Mouse (Mus musculus) R1 (cell line): ENCODE measurements at regions not wholly inside any gene's neighbourhood (a gene's known extent, or its start where the extent isn't known, plus 50 kb on each side); places are given as distances from the start of the nearest gene placed in this dataset.
"Not testable (repeated sequence)": the region's sequence is repeated elsewhere in the genome, so short reads cannot be mapped to it uniquely, and the experiment has no call there.

Experiments
- DNase-seq: peaks from one replicate; pipeline ENCODE4 v3.0.0-alpha.2; 2018; ENCODE audit warnings: low read depth, low spot score

DNA sequence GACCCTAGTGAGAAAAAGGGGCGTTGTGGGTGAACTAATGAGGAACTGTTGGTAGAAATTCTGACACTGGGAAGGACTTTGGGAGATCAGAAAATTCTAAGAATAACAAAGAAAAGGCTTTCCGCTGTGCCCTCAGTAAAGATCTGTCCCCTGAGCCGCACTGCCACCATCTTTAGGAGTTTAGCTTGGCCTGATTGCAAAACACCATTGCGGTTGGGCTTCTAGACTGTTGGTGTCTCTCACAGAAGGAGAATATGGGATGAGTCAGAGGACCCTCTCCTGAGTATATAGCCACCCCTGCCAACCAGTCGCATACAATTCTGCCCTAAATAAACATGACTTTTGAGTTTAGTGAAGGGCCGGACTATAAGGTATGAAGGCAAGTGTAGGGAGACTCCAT lies 147.5 kb upstream of the Nrip1 start:
- no peak for DNase-seq

DNA sequence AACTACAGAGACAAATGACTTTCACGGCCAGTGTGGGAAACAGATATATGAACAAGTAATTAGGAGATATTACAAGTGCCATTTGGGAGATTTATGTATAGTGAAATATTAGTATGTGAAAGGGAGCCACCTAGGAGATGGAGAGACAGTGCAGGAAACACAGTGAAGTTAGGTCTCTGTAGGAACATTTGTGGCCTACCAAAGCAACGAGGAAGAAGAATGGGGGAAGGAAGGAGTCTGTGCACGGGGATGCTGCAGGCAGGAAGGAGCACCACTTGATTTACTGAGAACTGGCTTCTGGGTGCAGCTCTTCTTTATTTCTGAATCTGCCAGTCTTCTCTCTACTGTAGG lies 147.0 kb upstream of the Nrip1 start:
- DNase-seq, result no peak

GRCm38 (mm10) chr16:76519911-76520642 lies 146.4 kb upstream of the Nrip1 start:
- DNase-seq, result no peak

GRCm38 (mm10) chr16:76510861-76511260 lies 137.2 kb upstream of the Nrip1 start:
- DNase-seq, result no peak

DNA sequence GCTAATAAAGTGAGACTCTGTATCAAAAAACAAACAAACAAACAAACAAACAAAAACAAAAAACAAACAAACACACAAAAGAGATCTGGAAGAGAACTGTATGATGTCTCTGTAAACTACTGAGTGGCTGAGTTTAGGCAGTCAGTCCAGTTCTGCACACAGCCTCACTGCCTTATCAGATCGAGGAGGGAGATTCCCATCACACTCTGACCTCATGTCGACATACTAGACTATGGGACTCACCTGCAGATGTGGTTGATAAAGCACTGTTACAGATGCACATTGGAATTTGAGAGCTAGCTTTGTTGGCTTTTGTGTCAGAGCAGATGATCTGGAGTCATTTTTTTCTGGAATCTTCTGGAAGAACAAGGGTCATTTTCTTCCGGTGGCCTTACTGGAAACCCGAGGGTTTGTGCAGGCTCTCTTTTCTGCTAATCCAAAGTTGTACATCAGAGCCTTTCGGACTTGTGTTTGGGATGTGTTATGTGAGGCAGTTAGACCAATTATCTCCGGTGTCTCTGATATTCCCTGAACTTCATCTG lies 135.6 kb upstream of the Nrip1 start:
- DNase-seq, result no peak

- no peak for DNase-seq
Measured at GRCm38 (mm10) chr16:76507191-76507746, 133.6 kb upstream of the Nrip1 start.

GRCm38 (mm10) chr16:76506240-76506639 lies 132.6 kb upstream of the Nrip1 start:
- DNase-seq, result no peak

DNA sequence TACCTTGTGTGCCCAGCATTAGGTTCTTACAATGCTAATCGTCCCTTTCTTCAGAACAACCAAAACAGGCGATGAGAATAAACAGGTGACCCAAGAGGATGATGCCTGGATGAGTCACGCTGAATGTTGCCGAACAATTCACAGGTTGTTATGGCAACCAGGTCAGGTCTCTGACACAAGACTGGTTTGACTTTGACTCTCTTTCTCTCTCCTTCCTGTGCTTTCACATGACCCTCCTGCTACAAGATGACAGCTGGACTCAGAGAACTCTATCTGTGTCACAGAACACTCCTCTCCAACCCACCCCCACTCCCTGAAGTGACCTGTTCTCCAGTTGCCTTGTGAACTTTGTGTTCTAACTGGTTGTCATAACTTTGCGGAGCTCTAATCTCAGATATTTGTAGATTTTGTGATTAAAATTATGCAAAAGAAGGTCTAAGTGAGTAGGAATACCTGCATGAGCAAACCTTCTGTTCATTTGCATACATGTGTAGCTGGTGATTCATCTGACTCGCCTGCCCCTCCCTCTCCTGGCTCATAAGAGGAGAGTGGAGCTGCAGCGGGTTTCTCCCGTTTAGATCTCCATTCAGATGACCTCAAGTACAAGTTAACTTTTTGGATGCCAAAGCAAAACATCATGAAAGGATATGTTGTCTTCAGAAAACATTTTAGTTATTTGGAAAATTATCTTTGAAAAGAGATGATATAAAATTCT lies 126.2 kb upstream of the Nrip1 start:
- peak; percentile 51 for DNase-seq

- no peak for DNase-seq
Measured at GRCm38 (mm10) chr16:76498233-76498632, 124.6 kb upstream of the Nrip1 start.

DNA sequence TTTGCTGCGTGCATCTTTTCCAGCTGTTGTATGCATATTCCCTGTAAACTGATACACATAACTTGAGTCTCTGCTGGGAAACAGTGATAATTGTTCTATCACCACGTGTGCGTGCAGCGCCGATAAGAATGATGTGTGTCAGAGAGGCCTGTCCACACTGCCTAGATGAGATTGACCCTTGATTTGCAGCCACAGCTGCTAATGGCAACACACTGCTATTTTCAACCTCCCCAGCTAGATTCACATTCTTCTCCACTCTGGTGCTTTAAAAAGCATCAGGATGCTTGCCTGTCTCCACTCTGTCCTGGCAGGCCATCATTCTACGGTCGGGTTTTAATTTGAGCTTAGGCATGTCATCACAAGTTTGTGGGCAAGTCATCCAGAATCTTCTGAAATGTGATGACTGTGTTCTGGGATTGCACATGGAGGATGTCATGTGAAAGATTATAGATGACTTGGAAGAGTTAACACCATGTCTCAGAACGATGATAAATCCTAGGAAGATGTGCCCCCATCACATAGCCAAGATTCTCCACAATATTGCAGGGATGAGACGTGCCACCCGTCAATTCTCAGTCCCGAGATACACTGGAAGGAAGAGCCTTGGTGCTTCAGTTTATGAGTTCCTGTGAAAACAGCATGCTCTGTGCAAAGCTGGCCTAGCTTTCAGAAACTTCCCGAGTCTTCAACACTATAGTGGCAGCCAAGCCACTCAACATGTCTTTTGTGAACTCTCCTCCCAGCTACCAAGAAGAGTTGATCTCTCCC lies 123.6 kb upstream of the Nrip1 start:
- DNase-seq, result no peak

- no peak for DNase-seq
Measured at GRCm38 (mm10) chr16:76483419-76483818, 109.8 kb upstream of the Nrip1 start.

GRCm38 (mm10) chr16:76481966-76482365 lies 108.3 kb upstream of the Nrip1 start:
- no peak for DNase-seq

- DNase-seq, result no peak
Measured at GRCm38 (mm10) chr16:76477474-76477873, 103.8 kb upstream of the Nrip1 start.

GRCm38 (mm10) chr16:76474481-76474880 lies 100.9 kb upstream of the Nrip1 start:
- no peak for DNase-seq

GRCm38 (mm10) chr16:76472386-76472785 lies 98.8 kb upstream of the Nrip1 start:
- DNase-seq, result no peak

GRCm38 (mm10) chr16:76471081-76471480 lies 97.5 kb upstream of the Nrip1 start:
- DNase-seq, result no peak

- no peak for DNase-seq
Measured at GRCm38 (mm10) chr16:76459521-76459920, 85.9 kb upstream of the Nrip1 start.

DNA sequence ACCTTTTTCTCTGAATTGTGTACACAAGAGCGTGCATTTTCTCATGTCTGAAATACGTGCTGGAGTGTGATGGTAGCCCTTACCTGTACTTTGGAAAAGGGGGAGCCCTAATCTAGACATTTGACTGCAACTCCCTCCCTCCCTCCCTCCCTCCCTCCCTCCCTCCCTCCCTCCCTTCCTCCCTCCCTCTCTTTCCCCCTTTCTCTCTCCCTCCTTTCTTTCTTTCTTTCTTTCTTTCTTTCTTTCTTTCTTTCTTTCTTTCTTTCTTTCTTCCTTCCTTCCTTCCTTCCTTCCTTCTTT lies 82.6 kb upstream of the Nrip1 start:
- not testable (repeated sequence) for DNase-seq

DNA sequence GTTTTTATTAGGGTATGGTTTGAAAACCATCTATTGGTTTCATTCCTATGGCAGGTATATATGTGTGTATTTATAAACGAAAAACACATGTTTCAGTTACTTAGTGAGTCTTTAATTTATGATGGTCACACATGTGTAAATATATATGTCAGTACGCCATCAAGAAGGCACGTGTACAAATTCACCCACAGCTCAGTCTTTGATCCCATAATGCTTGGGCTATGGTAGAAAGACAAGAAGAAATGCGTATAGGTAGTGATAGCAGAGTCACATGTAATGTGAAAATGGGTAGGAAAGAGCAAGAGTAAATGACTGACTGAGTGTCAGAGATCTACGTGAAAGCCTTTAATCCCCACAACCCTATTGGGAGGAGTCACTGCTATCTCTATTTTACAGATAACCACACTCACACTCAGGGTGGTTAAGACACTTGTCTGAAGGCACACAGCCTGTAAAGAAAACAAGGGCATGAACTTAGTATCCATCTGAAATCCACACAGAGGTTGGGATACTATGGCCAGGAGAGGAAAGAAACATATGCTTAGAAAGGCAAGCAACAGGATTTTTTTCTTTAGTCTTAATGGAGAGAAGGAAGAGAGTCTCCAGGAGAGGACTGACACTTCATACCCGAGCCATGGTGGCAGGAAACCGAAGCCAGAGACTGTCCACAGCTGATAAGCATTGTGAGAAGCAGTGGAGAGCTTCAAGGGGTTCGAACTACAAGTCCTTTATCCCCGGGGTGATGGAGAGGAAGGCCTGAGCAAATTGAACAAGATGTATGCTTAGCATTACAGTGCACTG lies 82.1 kb upstream of the Nrip1 start:
- DNase-seq, result no peak

GRCm38 (mm10) chr16:76454741-76455465 lies 81.3 kb upstream of the Nrip1 start:
- no peak for DNase-seq
